Mouse (Mus musculus) cerebellum, adult 8-10 months (tissue): ENCODE measurements at regions not wholly inside any gene's neighbourhood (a gene's known extent, or its start where the extent isn't known, plus 50 kb on each side); places are given as distances from the start of the nearest gene placed in this dataset.
"Not testable (repeated sequence)": the region's sequence is repeated elsewhere in the genome, so short reads cannot be mapped to it uniquely, and the experiment has no call there.

Source experiments
- DNase-seq: peaks from one replicate; pipeline ENCODE4 v3.0.0; 2022

GRCm38 (mm10) chr2:114723971-114724666, 69.4 kb upstream of the Dph6 start:
- no peak for DNase-seq

- no peak for DNase-seq
These were observed 72.4 kb upstream of the Dph6 start for GRCm38 (mm10) chr2:114727197-114727596.

DNA sequence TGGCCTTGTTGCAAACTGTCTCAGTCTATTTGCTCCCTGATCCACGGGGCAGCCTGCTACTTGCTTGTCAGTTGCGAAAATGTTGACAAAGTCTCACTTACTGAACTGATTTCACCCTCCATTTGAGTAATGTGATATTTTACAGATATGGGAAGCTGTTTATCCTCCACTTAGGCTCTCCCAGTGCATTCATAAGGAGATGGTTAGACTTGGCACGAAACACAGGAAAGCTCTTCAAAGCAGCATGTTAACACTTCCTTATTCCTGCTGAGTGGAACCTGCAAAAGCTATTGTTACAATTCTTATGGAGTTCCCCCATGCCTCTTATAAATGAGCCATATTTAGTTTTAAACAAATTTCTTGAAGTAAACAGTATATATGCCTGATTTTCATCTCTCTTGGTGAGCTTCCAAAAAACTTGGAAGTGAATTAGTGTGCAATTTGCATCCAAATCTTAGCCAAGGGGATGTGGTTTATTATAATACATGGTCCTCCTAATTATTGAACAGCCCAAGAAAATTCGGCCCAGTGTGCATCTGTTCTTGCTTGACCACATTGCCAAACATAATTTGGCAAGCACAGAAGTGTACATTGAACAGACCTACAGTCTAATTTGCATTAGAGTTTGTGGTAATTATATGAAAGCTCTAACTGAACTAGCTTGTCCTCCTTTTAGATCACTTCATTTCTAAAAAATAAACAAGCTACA, 80.3 kb upstream of the Dph6 start:
- no peak for DNase-seq

GRCm38 (mm10) chr2:114739421-114740212, 84.9 kb upstream of the Dph6 start:
- no peak for DNase-seq

DNA sequence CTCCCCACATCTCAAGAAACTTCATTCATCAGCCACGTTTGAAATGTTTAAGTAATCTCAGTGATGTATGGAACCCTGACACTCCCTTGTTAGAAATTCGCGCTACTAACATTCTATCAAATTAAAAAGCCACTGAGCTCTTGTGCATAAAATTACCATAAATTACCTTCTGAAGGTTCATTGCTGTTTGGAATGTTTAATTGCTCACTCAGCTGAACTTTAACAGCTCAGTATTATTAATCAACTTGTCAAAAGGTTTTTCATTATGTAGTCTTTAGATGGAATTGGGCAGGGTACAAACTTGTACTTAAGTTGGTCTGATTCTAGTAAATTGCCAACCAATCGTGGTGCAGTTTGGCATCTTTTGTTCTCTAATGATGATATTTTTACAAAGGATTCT, 108.5 kb upstream of the Dph6 start:
- no peak for DNase-seq

DNA sequence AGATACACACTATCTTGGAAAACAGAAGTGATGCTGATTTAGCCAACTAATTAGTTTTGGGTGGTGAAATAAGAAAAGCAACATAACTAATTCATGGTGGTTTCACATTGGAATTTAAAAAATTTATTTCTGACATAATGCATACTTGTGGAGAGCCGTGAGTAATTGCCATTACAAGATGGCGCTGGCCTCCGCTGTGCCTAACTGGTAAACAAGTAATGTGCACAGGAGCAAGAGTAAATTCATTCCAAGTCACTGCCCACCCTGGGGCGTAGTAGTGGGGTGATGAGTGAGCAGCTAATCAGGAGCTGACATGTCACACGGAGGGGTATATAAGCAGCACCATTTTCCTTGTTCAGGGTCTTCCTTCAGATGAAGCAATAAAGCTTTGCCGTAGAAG, 119.0 kb upstream of the Dph6 start:
- DNase-seq: not testable (repeated sequence)

GRCm38 (mm10) chr2:114774278-114774677, 119.5 kb upstream of the Dph6 start:
- no peak for DNase-seq

GRCm38 (mm10) chr2:114775532-114775931, 120.8 kb upstream of the Dph6 start:
- no peak for DNase-seq

DNA sequence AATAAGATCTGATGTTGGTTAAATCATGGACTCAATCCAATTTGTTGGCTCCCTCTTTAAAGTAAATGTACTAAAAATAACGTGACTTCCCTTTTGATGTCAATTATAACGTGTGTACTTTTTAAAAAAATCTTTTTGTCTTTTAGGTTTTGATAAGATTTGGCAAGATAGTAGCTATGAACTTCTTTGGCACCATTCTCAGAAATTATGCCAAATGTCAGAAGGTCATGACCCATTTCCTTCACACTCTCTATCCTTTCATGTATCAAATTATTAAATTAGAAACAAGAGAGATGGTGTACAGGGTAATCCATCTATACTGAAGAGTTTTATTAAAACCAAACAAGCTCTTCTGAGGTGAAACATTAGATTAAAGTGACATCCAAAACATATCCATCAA, 121.4 kb upstream of the Dph6 start:
- no peak for DNase-seq

GRCm38 (mm10) chr2:114782450-114782849, 127.7 kb upstream of the Dph6 start:
- DNase-seq: no peak

DNA sequence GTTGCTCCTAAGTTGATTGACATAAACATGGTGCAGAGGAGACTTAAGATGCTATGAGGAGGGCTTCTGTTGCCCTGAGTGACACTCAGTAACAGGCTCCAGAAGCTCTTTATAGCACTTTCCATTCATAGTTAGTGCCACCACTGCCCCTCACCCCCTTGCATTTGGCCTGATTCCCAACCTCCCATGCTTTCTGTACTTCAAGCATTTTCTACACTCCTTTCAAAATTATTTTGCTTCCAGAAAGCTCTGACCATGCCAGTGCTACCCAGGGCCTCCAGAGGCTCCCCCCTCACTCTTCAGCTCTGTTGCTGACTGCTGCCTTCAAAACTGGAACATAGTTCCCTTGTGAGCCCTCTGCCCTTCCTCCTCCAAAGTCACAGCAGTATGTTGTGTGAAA, 129.4 kb upstream of the Dph6 start:
- DNase-seq: no peak

DNA sequence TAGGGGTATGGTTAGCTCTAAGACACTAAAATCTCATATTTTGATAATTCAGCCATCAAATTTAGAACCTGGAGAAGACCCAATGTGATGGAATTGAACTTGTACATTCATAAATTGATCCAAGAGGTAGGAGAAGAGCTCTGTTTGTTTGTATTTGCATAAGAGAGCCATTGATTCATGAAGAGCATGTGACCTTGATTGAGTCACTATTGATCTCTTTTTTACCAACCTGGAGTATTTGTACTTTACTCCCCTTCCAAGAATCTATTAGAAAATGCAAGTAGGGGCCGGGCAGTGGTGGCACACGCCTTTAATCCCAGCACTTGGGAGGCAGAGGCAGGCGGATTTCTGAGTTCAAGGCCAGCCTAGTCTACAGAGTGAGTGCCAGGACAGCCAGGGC, 133.5 kb upstream of the Dph6 start:
- no peak for DNase-seq

DNA sequence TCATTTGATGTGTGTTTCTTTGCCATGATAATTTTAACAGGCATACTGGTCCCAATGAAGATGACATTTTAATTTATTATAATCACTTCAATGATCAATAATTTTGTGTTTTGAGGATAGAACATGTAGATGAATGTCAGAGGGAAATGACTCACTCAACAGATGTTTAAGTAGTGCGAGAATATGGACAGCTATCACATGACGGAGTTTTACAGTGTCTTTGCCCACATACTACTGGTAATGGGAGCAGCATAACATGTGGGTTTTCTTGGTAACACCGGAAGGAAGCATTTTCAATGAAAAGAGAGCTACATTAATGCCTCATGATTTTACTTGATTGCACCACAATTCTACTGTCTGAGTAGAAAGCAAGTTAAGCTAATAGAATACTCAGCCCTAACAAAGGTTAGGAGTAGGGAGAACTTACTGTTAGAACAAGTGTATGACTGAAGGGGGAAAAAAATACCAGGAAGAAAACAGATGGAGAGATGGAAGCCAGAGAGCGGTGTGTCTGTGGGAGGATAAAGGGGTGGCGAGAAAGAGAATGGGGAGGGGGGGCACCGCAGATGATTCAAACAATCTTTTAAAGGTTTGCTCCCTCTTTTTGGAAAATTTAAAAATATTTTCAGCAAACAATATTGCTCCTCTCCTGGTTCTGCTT, 142.0 kb upstream of the Dph6 start:
- DNase-seq: no peak

DNA sequence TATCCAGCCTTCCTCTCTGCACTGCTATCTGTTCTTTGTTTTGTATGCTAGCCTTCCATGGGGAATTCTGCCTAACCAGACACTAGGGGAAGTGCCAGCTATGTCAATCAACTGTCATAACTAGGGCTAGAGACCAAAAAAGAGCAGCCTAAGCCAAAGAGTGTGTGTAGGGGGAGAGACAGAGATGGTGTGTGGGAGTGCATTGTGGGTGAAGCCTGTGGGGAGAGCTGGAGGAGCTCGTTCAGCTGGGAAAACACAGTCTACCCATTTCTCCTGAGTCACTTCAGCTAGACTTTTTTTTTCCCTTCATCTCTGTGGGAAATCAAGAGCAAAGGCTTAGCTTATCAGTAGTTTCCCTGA, 142.5 kb upstream of the Dph6 start:
- no peak for DNase-seq

GRCm38 (mm10) chr2:114803241-114803640, 148.5 kb upstream of the Dph6 start:
- DNase-seq: no peak

- DNase-seq: no peak
These were observed 149.2 kb upstream of the Dph6 start for GRCm38 (mm10) chr2:114803928-114804327.

GRCm38 (mm10) chr2:114805436-114806047, 150.8 kb upstream of the Dph6 start:
- DNase-seq: no peak

DNA sequence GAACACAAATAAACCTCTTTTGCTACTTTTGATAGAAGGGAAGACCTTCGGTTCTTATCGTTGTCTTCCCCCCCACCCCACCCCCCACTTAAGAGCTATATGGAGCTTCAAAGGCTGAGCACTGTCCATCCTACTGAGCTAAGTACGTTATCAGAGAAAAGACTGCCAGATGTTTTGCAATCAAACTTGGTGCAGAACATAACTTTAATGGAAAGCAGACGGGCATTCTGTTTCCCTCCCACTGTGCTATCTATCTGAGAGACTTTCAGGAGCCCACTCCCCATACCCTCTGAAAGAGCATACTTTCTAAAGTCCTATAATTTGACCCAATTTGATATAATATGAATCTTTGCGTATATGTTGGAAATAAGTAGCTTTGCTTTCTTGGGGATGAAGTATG, 153.3 kb upstream of the Dph6 start:
- DNase-seq: no peak

DNA sequence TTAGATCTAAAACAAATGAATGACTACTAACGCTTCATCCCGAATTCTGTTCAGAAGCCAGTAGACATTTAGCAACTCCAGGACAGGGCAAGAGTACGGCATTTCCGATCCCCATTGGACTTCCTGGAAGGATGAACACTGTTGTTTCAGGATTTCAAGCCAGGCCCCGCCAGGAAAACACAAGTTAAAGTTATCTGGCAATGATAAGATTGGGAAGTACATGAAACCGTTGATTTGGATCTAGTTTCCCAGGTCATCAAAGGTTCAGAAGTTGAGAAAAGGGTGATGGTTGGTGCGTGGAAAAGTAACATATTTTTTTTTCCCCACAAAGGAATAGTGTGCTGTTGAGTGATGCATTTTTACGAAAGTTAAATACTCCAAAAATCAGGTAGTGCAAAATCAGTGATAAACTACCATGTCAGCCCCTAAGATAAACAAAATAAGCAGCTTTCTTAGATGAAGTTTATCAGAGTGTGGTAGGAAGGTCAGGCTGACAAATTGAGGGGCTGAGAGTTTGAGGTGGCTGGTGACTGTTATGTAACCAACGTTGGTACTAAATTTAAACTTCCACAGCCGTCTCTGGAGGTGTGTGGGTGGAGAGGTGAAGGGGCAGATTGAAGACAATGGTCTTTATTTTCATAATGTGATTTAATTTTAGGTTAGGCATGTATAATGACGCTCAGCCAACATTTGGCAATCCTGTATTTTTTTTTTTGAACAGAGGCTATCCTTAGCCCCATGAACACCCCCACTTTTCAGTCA, 157.6 kb upstream of the Dph6 start:
- no peak for DNase-seq

- no peak for DNase-seq
These were observed 158.1 kb upstream of the Dph6 start for GRCm38 (mm10) chr2:114812903-114813290.

GRCm38 (mm10) chr2:114822657-114823056, 167.9 kb upstream of the Dph6 start:
- no peak for DNase-seq

DNA sequence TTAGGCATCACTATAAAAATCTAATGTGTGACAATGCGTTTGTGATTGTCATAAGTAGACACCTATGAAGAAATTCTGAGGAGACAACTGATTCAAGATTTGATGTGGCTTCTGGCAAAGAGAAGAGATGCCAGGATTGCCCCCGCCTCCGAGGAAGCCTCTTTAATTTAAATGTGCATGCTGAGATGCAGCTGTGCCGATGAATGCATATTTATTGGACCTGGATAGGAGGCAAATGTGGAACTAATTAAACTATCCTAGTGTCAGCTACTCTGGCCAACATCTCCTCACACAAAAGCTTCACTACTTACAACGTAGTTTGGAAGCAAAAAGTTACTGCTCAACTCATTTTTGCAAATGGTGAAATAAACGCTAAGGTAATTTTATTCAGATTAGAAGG, 173.4 kb upstream of the Dph6 start:
- DNase-seq: no peak
